Mouse (Mus musculus) kidney, adult 2 months (tissue): ENCODE data around the gene Pacsin2. TPM values are rescaled to one million over a fixed set of nuclear protein-coding genes. Genes with fewer than 3 reads are reported as not detected.

Experiments used
- DNase-seq: peaks from one replicate; pipeline ENCODE4 v3.0.0; 2021
- H3K27ac ChIP-seq: fragments of 200-500 bp; 2 replicates; pipeline ENCODE4 v1.5.1; 2012; ENCODE audit warnings: low read depth, low read length, control low read depth, inconsistent platforms; ENCODE audit not compliant: insufficient read depth
- H3K27me3 ChIP-seq: fragments of 200-500 bp; replicated peaks from 2 replicates; pipeline ENCODE4 v1.6.1; 2012; ENCODE audit warnings: mild to moderate bottlenecking, moderate library complexity, low read length, inconsistent platforms; ENCODE audit not compliant: control insufficient read depth, insufficient read depth
- H3K36me3 ChIP-seq: fragments of 200-500 bp; 2 replicates; pipeline ENCODE4 v1.6.1; 2012; ENCODE audit warnings: mild to moderate bottlenecking, moderate library complexity, low read length, inconsistent platforms; ENCODE audit not compliant: control insufficient read depth, insufficient read depth
- H3K4me1 ChIP-seq: fragments of 200-500 bp; 2 replicates; pipeline ENCODE4 v1.6.1; 2011; ENCODE audit warnings: low read length; ENCODE audit not compliant: control insufficient read depth, insufficient read depth
- H3K4me3 ChIP-seq: fragments of 200-500 bp; 2 replicates; pipeline ENCODE4 v1.5.1; 2011; ENCODE audit warnings: mild to moderate bottlenecking, low read depth, low read length, control low read depth; ENCODE audit not compliant: insufficient read depth
- CTCF ChIP-seq: fragments of 200-500 bp; conservative IDR thresholded peaks from 2 replicates; pipeline ENCODE4 v1.5.1; 2011; ENCODE audit warnings: low read depth, mild to moderate bottlenecking, control low read depth, low read length, moderate library complexity, mixed read lengths; ENCODE audit not compliant: insufficient read depth, insufficient read length
- POLR2A ChIP-seq: fragments of 200-500 bp; IDR thresholded peaks from one replicate; pipeline ENCODE4 v1.6.1; 2011; ENCODE audit warnings: low read depth, low read length, control low read depth
- WGBS: fragments of 180-500 bp; shearing (Covaris S2); methylation state at CpG from one replicate; pipeline ENCODE4 v1.1.7; 2018; 5-methylcytosine and 5-hydroxymethylcytosine counted together
- polyA plus RNA-seq: library from polyadenylated mRNA; depleted of rRNA; stranded (reverse); fragments of >200 nt; gene quantifications from 2 replicates; pipeline ENCODE4 v1.2.3, GENCODE M21; 2012

Pacsin2 gene
- polyA plus RNA-seq, 1 experiment: 126 TPM

DNA sequence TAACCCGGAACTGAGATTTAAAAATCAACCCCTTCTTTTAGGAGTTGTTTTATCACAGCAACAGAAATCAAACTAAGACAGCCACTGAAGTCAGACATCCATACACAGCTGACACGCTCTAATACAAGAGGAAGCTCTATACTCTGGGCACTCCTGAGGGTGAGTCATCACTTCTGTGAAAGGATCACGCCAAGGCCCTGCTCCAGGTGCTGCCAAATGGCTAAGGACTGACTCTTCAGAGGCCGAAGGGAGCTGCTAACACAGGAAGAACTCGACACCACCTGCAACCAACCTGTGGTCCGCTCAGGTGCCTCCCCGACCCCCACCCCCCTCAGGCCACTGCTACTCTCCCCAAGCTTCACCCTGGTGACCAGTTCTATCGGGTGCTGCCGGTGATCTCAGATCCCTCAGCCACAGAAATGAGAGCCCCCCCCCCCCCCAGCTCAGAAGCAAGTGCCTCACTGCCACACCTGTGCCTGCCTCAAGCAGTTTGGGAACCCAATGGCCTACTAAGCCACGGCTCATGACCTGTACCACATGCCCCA lies 34.9 kb upstream of the Pacsin2 start:
- 89% methylated on average over 10 of the region's 10 CpGs for WGBS
- Histone ChIP-seq H3K36me3 (no peaks in the 10 kb centered on the region), H3K27ac (no peak overlapping the region)

DNA sequence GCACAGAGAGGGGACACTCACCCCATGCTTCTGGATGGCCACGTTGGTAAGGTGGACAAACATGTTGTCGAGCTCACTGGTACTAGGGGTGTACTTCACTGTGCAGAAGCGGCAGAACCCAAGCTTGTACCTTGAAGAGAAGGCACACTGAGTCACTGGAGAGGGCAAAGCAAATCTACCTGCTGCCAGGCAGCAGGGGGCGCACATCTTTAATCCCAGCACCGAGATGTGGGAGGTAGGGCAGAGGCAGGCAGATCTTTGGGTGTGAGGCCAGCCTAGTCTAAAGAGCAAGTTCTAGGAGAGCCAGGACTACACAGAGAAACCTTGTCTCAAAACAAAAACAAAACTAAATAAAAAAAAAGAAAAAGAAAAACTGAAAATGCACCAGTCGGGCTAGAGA lies 32.9 kb upstream of the Pacsin2 start:
- no peak overlapping the region for H3K4me3 ChIP-seq
- DNase-seq: peak; percentile 15
- H3K4me1 ChIP-seq: no peaks in the 10 kb centered on the region
- H3K27ac ChIP-seq: no peak overlapping the region
- no peaks in the 10 kb centered on the region; the same call in 1 of the 2 replicates for H3K36me3 ChIP-seq
- TF ChIP-seq CTCF (peak; percentile 46), POLR2A (no peak)
- 98% methylated on average over 6 of the region's 6 CpGs for WGBS
- no peaks in the 10 kb centered on the region for H3K27me3 ChIP-seq

More for the DNA sequence above, 34.9 kb upstream of the Pacsin2 start:
- H3K27me3 ChIP-seq: no peaks in the 10 kb centered on the region
- no peak for DNase-seq
- TF ChIP-seq POLR2A (no peak), CTCF (no peak)
- H3K4me3 ChIP-seq: no peak overlapping the region
- H3K4me1 ChIP-seq: no peaks in the 10 kb centered on the region

DNA sequence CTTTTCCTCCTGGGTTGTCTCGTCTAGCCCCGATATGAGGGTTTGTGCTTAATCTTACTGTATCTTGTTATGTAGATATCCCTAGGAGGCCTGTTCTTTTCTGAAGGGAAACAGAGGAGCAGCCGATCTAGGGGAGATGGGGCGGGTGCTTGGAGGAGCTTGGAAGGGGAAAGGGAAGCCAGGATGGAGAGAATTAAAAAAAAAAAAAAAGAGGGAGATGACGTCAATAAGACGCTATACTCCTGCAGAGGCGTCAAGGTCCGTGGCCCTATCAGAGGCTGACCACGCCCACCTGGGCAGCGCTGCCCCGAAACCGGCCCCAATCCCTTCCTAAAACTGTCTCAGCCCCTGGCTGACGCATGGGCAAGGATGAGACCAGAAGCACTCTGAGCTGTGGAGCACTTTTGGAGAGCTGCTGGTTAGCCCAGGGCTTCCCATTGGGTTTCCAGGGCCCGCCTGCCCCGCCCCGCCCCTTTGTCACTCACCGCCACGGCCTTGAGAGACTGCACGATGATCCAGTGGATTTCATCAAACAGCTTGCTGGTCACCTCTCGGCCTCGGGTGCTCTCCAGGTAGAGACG lies 31.5 kb upstream of the Pacsin2 start:
- Histone ChIP-seq H3K27ac (no peak overlapping the region), H3K27me3 (no peaks in the 10 kb centered on the region), H3K4me1 (no peaks in the 10 kb centered on the region), H3K4me3 (no peak overlapping the region), H3K36me3 (no peaks in the 10 kb centered on the region; the same call in 1 of the 2 replicates)
- TF ChIP-seq CTCF (no peak), POLR2A (no peak)
- DNase-seq: no peak
- 91% methylated on average over 22 of the region's 22 CpGs for WGBS

DNA sequence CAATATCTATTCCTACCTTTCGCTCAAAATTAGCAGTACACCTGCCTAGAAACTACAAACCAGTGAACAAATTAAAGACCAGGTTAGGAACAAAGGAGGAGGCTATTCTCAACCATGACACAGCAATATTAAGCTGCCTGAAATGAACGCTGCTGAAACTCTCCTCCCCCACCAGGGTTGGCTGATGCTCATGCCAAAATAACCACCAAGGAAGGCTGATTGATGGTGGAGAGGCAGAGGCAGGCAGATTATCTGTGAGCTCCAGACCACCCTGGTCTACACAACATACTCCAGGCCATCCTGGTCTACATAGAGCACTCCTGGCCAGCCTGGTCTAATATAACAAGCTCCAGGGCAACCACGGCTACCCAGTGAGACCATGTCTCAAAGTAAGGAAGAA lies 30.8 kb upstream of the Pacsin2 start:
- Histone ChIP-seq H3K4me1 (no peaks in the 10 kb centered on the region), H3K4me3 (no peak overlapping the region), H3K27me3 (no peaks in the 10 kb centered on the region), H3K27ac (no peak overlapping the region), H3K36me3 (no peaks in the 10 kb centered on the region; the same call in 1 of the 2 replicates)
- 79% methylated on average over 3 of the region's 3 CpGs for WGBS
- TF ChIP-seq POLR2A (no peak), CTCF (no peak)
- no peak for DNase-seq

DNA sequence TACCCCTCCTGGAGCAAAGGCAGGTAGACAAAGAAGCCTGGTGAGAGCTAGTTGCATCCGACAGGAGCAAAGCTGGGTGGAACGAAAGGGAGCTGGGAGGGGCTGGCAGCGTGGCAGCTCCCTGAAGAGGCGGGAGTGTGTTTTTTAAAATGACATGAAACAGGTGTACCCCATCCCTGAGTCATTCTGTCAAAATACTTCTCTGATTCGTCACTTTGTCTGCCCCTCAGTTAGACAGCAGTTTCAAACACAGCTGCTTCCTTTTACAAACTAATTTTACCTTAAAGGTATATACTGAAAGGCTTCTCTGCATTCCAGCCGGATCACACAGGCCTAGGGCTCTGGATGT lies 30.1 kb upstream of the Pacsin2 start:
- Histone ChIP-seq H3K4me1 (no peaks in the 10 kb centered on the region), H3K27me3 (no peaks in the 10 kb centered on the region), H3K4me3 (no peak overlapping the region), H3K27ac (no peak overlapping the region), H3K36me3 (no peaks in the 10 kb centered on the region; the same call in 1 of the 2 replicates)
- no peak for TF ChIP-seq CTCF
- TF ChIP-seq POLR2A: no peak
- no peak for DNase-seq
- WGBS: 87% methylated on average over 6 of the region's 6 CpGs

DNA sequence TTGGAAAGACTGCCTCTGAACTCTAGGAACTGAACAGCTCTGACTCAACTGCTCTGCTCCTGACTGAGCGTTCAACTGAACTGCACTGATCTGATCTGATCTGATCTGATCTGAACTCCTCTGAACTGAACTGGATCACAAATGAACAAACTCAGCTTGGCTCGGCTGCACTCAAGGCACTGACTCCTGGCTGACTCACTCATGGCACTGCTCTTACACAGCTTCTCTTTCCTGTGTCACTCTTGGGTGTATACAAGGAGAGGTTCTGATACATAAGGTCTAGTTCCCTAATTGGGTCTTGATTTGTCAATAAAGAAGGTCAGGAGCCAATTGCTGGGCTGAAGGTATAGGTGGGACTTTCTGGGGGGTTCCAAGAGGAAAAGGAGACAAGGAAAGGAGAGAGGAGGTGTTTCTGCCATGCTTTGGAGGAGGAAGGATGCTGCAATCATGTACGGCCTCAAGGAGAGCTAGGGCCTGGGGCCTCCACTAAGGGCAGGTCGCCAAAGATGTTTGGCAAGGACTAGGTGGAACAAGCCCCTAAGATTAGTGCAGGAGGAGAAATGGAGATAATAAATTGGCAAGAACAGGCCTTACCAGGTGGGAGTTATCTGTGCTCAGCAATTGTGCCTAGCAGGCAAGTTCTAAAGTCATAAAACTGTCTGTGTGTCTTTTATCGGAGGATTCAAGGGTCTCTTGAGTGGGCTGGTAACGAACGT lies 29.6 kb upstream of the Pacsin2 start:
- Histone ChIP-seq H3K36me3 (no peaks in the 10 kb centered on the region; the same call in 1 of the 2 replicates), H3K27ac (no peak overlapping the region), H3K4me1 (no peaks in the 10 kb centered on the region), H3K27me3 (no peaks in the 10 kb centered on the region), H3K4me3 (no peak overlapping the region)
- WGBS: 83% methylated on average over 7 of the region's 7 CpGs
- no peak for DNase-seq
- TF ChIP-seq POLR2A: no peak

DNA sequence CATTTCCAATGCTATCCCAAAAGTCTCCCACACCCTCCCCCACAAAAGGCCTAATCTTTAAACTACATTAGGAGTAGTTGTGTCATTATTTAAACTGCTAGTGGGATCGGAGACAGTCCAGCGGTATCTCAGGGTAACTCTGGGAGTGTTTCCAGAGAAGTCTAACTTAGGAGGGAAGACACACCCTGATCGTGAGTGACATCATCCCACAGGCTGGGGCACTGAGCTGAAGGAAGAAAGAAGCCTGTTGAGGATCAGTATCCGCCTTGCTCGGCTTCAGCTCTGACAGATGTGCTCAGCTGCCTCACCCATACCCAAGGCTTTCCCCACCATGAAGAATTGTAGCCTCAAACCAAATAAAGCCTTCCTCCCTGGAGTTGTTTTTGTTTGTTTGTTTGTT lies 27.5 kb upstream of the Pacsin2 start:
- WGBS: 80% methylated on average over 5 of the region's 5 CpGs
- no peaks in the 10 kb centered on the region for H3K27me3 ChIP-seq
- H3K36me3 ChIP-seq: no peaks in the 10 kb centered on the region; the same call in 1 of the 2 replicates
- no peak overlapping the region for H3K27ac ChIP-seq
- no peak overlapping the region for H3K4me3 ChIP-seq
- H3K4me1 ChIP-seq: no peaks in the 10 kb centered on the region
- TF ChIP-seq CTCF: no peak
- no peak for TF ChIP-seq POLR2A
- DNase-seq: no peak
